Mouse (Mus musculus) intestine, embryonic 16.5 days (tissue): Measurements from ENCODE around the gene Slco1c1. TPM values are rescaled to one million over a fixed set of nuclear protein-coding genes. Genes with fewer than 3 reads are reported as not detected.

Source experiments
- ATAC-seq: fragments of 200-750 bp; cut with Nextera tagmentation; 2 replicates; pipeline ENCODE4 v1.8.0; 2017; ENCODE audit warnings: moderate TSS enrichment, moderate library complexity
- H3K27ac ChIP-seq: fragments of 300-500 bp; sonication (generic); 2 replicates; pipeline ENCODE4 v1.5.1; 2014; ENCODE audit warnings: mild to moderate bottlenecking, low read length
- H3K27me3 ChIP-seq: fragments of 300-500 bp; sonication (generic); replicated peaks from 2 replicates; pipeline ENCODE4 v1.6.1; 2014; ENCODE audit warnings: low read length, control low read depth, mixed read lengths; ENCODE audit not compliant: control insufficient read depth, insufficient read depth
- H3K36me3 ChIP-seq: fragments of 300-500 bp; sonication (generic); 2 replicates; pipeline ENCODE4 v1.6.1; 2014; ENCODE audit warnings: low read length, control low read depth; ENCODE audit not compliant: control insufficient read depth, insufficient read depth
- H3K4me1 ChIP-seq: fragments of 300-500 bp; sonication (generic); 2 replicates; pipeline ENCODE4 v1.6.1; 2014; ENCODE audit warnings: low read length, control low read depth, mixed read lengths; ENCODE audit not compliant: control insufficient read depth, insufficient read depth
- H3K4me2 ChIP-seq: fragments of 300-500 bp; sonication (generic); 2 replicates; pipeline ENCODE4 v1.6.1; 2014; ENCODE audit warnings: low read depth, low read length, control low read depth
- H3K4me3 ChIP-seq: fragments of 300-500 bp; sonication (generic); 2 replicates; pipeline ENCODE4 v1.5.1; 2014; ENCODE audit warnings: mild to moderate bottlenecking, low read length
- H3K9ac ChIP-seq: fragments of 300-500 bp; sonication (generic); 2 replicates; pipeline ENCODE4 v1.6.1; 2014; ENCODE audit warnings: low read depth, low read length
- H3K9me3 ChIP-seq: fragments of 300-500 bp; sonication (generic); 2 replicates; pipeline ENCODE4 v1.6.1; 2016; ENCODE audit warnings: low read length, control low read depth; ENCODE audit not compliant: control insufficient read depth
- WGBS: fragments of 180-500 bp; shearing (Covaris S2); extraction: QIAGEN DNeasy Blood & Tissue Kit; methylation state at CpG from one replicate; pipeline ENCODE4 v1.1.7; 2014; 5-methylcytosine and 5-hydroxymethylcytosine counted together
- polyA plus RNA-seq: library from polyadenylated mRNA; unstranded; fragments of >200 nt; fragmentation: Nextera tagmentation; extraction: Ambion mirVana; gene quantifications from 2 replicates; pipeline ENCODE4 v1.2.1, GENCODE M21; 2015

The Slco1c1 gene
- 0.09 TPM in 1 of 2 replicates, not detected in the other for polyA plus RNA-seq

- Histone ChIP-seq H3K36me3 (no peaks in the 10 kb centered on the region), H3K27me3 (no peaks in the 10 kb centered on the region), H3K9ac (no peak within 1 kb of the TSS), H3K27ac (no peak within 1 kb of the TSS), H3K4me2 (no peak within 1 kb of the TSS), H3K4me3 (no peak within 1 kb of the TSS), H3K4me1 (no peaks in the 10 kb centered on the region), H3K9me3 (no peaks in the 10 kb centered on the region)
- ATAC-seq: no peak
- 50% methylated on average over 2 of the region's 2 CpGs for WGBS
Measured at GRCm38 (mm10) chr6:141523747-141524640, at the start of gene Slco1c1. Gene Slco1c1, plus strand, starts transcription at chr6:141524368.

- 0 out of 2 replicates have a peak, but pooled peaks cover 3% of the 10 kb centered on the region for H3K4me1 ChIP-seq
- no peak for ATAC-seq
- H3K27ac ChIP-seq: no peak overlapping the region
- H3K4me3 ChIP-seq: no peak overlapping the region
- peaks cover 10% of the 10 kb centered on the region for H3K36me3 ChIP-seq
- 48% methylated on average over 3 of the region's 3 CpGs for WGBS
- H3K27me3 ChIP-seq: no peaks in the 10 kb centered on the region
- no peaks in the 10 kb centered on the region for H3K9me3 ChIP-seq
- H3K9ac ChIP-seq: no peak overlapping the region
- no peak overlapping the region for H3K4me2 ChIP-seq
Measured at GRCm38 (mm10) chr6:141474696-141475095, 49.5 kb upstream of the Slco1c1 start.

GRCm38 (mm10) chr6:141485302-141486021 is 38.7 kb upstream of the Slco1c1 start:
- peak; percentile 66 for ATAC-seq
- Histone ChIP-seq H3K36me3 (peaks cover 5% of the 10 kb centered on the region; the same call in 1 of the 2 replicates), H3K9ac (no peak overlapping the region), H3K9me3 (no peaks in the 10 kb centered on the region), H3K4me2 (no peak overlapping the region), H3K27ac (no peak overlapping the region), H3K4me1 (0 out of 2 replicates have a peak, but pooled peaks cover 5% of the 10 kb centered on the region), H3K4me3 (no peak overlapping the region), H3K27me3 (no peaks in the 10 kb centered on the region)
- WGBS: 55% methylated on average over 10 of the region's 10 CpGs

GRCm38 (mm10) chr6:141487266-141487665 is 36.9 kb upstream of the Slco1c1 start:
- H3K27ac ChIP-seq: no peak overlapping the region
- ATAC-seq: no peak
- WGBS: 72% methylated on average over 7 of the region's 7 CpGs
- H3K9me3 ChIP-seq: no peaks in the 10 kb centered on the region
- no peaks in the 10 kb centered on the region for H3K27me3 ChIP-seq
- H3K4me2 ChIP-seq: no peak overlapping the region
- peaks cover 13% of the 10 kb centered on the region; the same call in 1 of the 2 replicates for H3K36me3 ChIP-seq
- H3K4me3 ChIP-seq: no peak overlapping the region
- H3K9ac ChIP-seq: no peak overlapping the region
- H3K4me1 ChIP-seq: 0 out of 2 replicates have a peak, but pooled peaks cover 5% of the 10 kb centered on the region

GRCm38 (mm10) chr6:141488619-141489018 is 35.5 kb upstream of the Slco1c1 start:
- Histone ChIP-seq H3K36me3 (peaks cover 13% of the 10 kb centered on the region; the same call in 1 of the 2 replicates), H3K27me3 (no peaks in the 10 kb centered on the region), H3K9me3 (no peaks in the 10 kb centered on the region), H3K4me1 (0 out of 2 replicates have a peak, but pooled peaks cover 5% of the 10 kb centered on the region), H3K4me3 (no peak overlapping the region), H3K4me2 (no peak overlapping the region), H3K27ac (no peak overlapping the region), H3K9ac (no peak overlapping the region)
- no peak for ATAC-seq
- WGBS: 24% methylated on average over 11 of the region's 11 CpGs

GRCm38 (mm10) chr6:141494909-141495308 is 29.3 kb upstream of the Slco1c1 start:
- WGBS: 89% methylated on average over 4 of the region's 4 CpGs
- no peak overlapping the region for H3K27ac ChIP-seq
- H3K4me1 ChIP-seq: no peaks in the 10 kb centered on the region
- H3K4me2 ChIP-seq: no peak overlapping the region
- H3K9me3 ChIP-seq: no peaks in the 10 kb centered on the region
- H3K9ac ChIP-seq: no peak overlapping the region
- H3K36me3 ChIP-seq: peaks cover 14% of the 10 kb centered on the region
- H3K4me3 ChIP-seq: no peak overlapping the region
- no peak for ATAC-seq
- H3K27me3 ChIP-seq: no peaks in the 10 kb centered on the region

- Histone ChIP-seq H3K27ac (no peak overlapping the region), H3K27me3 (no peaks in the 10 kb centered on the region), H3K4me1 (no peaks in the 10 kb centered on the region), H3K9me3 (no peaks in the 10 kb centered on the region), H3K4me3 (no peak overlapping the region), H3K36me3 (peaks cover 10% of the 10 kb centered on the region), H3K9ac (no peak overlapping the region), H3K4me2 (no peak overlapping the region)
- WGBS: 37% methylated on average over 13 of the region's 13 CpGs
- ATAC-seq: no peak
Measured at GRCm38 (mm10) chr6:141495634-141496418, 28.3 kb upstream of the Slco1c1 start.

GRCm38 (mm10) chr6:141499511-141499910 is 24.7 kb upstream of the Slco1c1 start:
- no peak overlapping the region for H3K4me2 ChIP-seq
- no peaks in the 10 kb centered on the region for H3K4me1 ChIP-seq
- H3K27me3 ChIP-seq: no peaks in the 10 kb centered on the region
- H3K4me3 ChIP-seq: no peak overlapping the region
- H3K9me3 ChIP-seq: no peaks in the 10 kb centered on the region
- no peak overlapping the region for H3K27ac ChIP-seq
- no peak overlapping the region for H3K9ac ChIP-seq
- peaks cover 6% of the 10 kb centered on the region for H3K36me3 ChIP-seq
- no peak for ATAC-seq

GRCm38 (mm10) chr6:141501171-141501570 is 23.0 kb upstream of the Slco1c1 start:
- Histone ChIP-seq H3K27me3 (no peaks in the 10 kb centered on the region), H3K9ac (no peak overlapping the region), H3K36me3 (peaks cover 6% of the 10 kb centered on the region), H3K4me1 (no peaks in the 10 kb centered on the region), H3K27ac (no peak overlapping the region), H3K4me3 (no peak overlapping the region), H3K4me2 (no peak overlapping the region), H3K9me3 (no peaks in the 10 kb centered on the region)
- no peak for ATAC-seq
- 57% methylated on average over 3 of the region's 3 CpGs for WGBS
